Mouse (Mus musculus): ENCODE data around the gene Per2. TPM values are rescaled to one million over a fixed set of nuclear protein-coding genes. Genes with fewer than 3 reads are reported as not detected.
"Not testable (repeated sequence)": the region's sequence is repeated elsewhere in the genome, so short reads cannot be mapped to it uniquely, and the experiment has no call there.

Per2 gene
- total RNA-seq, 1 experiment = 0.58 TPM

GRCm38 (mm10) chr1:91478958-91479357, 19.8 kb upstream of the Per2 start:
- Histone ChIP-seq H3K9me3 (ENCODE audit: control insufficient read depth, insufficient read depth, low read depth, low read length) (no peaks in the 10 kb centered on the region), H3K4me3 (ENCODE audit: insufficient read depth in 1 of 2, low read depth in 1 of 2, low read length in 2 of 2, poor library complexity in 1 of 2, severe bottlenecking in 1 of 2) (no peak overlapping the region), H3K9ac (ENCODE audit: insufficient read depth, low read depth, low read length, poor library complexity, severe bottlenecking) (no peak overlapping the region), H3K4me1 (ENCODE audit: control insufficient read depth in 2 of 2, insufficient read depth in 2 of 2, low read length in 2 of 2, poor library complexity in 1 of 2) (no peaks in the 10 kb centered on the region), H3K36me3 (ENCODE audit: control insufficient read depth, insufficient read depth, low read length, poor library complexity, severe bottlenecking) (no peaks in the 10 kb centered on the region), H3K27ac (ENCODE audit: insufficient read depth, low read depth, low read length, poor library complexity, severe bottlenecking) (no peak overlapping the region)
- in situ Hi-C loops (cut with MboI; ENCODE audit: low sequenced_read_pairs in 2 of 2, unreplicated experiment in 2 of 2) = no loop called here
- no peak for TF ChIP-seq ZC3H11A (IDR thresholded peaks at IDR 0.05; ENCODE audit: borderline replicate concordance, low read depth, low read length)
- no peak for TF ChIP-seq CHD2 (IDR thresholded peaks at IDR 0.05; ENCODE audit: low read depth, low read length)
- no peak for DNase-seq (ENCODE audit: low read depth, low spot score)

DNA sequence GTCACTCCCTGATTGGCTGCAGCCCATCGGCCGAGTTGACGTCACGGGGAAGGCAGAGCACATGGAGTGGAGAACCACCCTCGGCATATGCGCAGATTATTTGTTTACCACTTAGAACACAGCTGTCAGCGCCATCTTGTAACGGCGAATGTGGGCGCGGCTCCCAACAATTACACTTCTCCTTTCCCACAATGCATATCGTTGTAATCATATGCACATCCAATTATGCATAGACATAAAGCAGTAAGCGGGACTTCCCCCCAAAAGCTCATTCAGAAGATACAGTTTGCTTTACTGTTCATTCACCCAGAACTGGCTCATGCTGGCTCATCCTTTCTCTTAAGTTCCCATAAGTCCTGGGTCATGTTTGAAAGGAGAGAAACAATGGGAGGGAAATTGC, 19.0 kb upstream of the Per2 start:
- H3K9me3 ChIP-seq (ENCODE audit: control insufficient read depth, insufficient read depth, low read depth, low read length); in situ Hi-C loops (cut with MboI; ENCODE audit: low sequenced_read_pairs in 2 of 2, unreplicated experiment in 2 of 2): not testable (repeated sequence)

DNA sequence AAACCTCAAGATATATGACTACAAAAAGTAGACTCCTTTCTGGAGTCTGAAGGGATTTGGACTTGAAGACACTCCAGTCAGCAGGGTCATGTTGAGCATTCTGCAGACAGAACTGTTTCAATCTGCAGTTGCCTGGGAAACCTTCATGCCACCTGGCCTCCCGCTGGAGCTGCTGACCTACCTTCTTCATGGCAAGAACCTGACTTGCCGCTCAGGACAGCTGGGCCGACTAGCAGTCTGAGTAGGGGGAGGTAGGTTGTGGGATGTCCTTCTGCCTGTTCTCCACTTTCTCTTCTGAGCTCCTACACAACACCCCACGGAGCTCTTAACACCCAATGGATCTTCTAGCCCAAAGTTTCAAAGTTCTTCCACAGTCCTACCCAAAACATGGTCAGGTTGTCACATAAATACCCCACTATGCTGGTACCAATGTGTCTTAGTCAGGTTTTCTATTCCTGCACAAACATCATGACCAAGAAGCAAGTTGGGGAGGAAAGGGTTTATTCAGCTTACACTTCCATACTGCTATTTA, 10.8 kb upstream of the Per2 start:
- TF ChIP-seq HCFC1 (IDR thresholded peaks at IDR 0.05; ENCODE audit: borderline replicate concordance, insufficient read depth, low read length) (no peak), MAFK (IDR thresholded peaks at IDR 0.05; ENCODE audit: insufficient read depth, low read depth, low read length) (no peak), ZNF384 (IDR thresholded peaks at IDR 0.05; ENCODE audit: low read depth, low read length) (no peak), CHD2 (IDR thresholded peaks at IDR 0.05; ENCODE audit: low read depth, low read length) (no peak), ZC3H11A (IDR thresholded peaks at IDR 0.05; ENCODE audit: borderline replicate concordance, low read depth, low read length) (no peak)
- in situ Hi-C loops (cut with MboI; ENCODE audit: low sequenced_read_pairs in 2 of 2, unreplicated experiment in 2 of 2) = no loop called here
- no peak overlapping the region for H3K27ac ChIP-seq (ENCODE audit: insufficient read depth, low read depth, low read length, poor library complexity, severe bottlenecking)
- H3K9ac ChIP-seq (ENCODE audit: insufficient read depth, low read depth, low read length, poor library complexity, severe bottlenecking) = no peak overlapping the region
- H3K9me3 ChIP-seq (ENCODE audit: control insufficient read depth, insufficient read depth, low read depth, low read length) = no peaks in the 10 kb centered on the region
- no peak for DNase-seq (ENCODE audit: low read depth, low spot score)
- no peaks in the 10 kb centered on the region for H3K4me1 ChIP-seq (ENCODE audit: control insufficient read depth in 2 of 2, insufficient read depth in 2 of 2, low read length in 2 of 2, poor library complexity in 1 of 2)
- H3K4me3 ChIP-seq (ENCODE audit: insufficient read depth in 1 of 2, low read depth in 1 of 2, low read length in 2 of 2, poor library complexity in 1 of 2, severe bottlenecking in 1 of 2) = no peak overlapping the region
- no peaks in the 10 kb centered on the region for H3K36me3 ChIP-seq (ENCODE audit: control insufficient read depth, insufficient read depth, low read length, poor library complexity, severe bottlenecking)

More for the DNA sequence above, 19.0 kb upstream of the Per2 start:
- not testable (repeated sequence) for DNase-seq (ENCODE audit: low read depth, low spot score); H3K4me3 ChIP-seq (ENCODE audit: insufficient read depth in 1 of 2, low read depth in 1 of 2, low read length in 2 of 2, poor library complexity in 1 of 2, severe bottlenecking in 1 of 2); H3K4me1 ChIP-seq (ENCODE audit: control insufficient read depth in 2 of 2, insufficient read depth in 2 of 2, low read length in 2 of 2, poor library complexity in 1 of 2); H3K36me3 ChIP-seq (ENCODE audit: control insufficient read depth, insufficient read depth, low read length, poor library complexity, severe bottlenecking); H3K27ac ChIP-seq (ENCODE audit: insufficient read depth, low read depth, low read length, poor library complexity, severe bottlenecking); H3K9ac ChIP-seq (ENCODE audit: insufficient read depth, low read depth, low read length, poor library complexity, severe bottlenecking)

GRCm38 (mm10) chr1:91466186-91466585, 7.1 kb upstream of the Per2 start:
- in situ Hi-C loops (cut with MboI; ENCODE audit: low sequenced_read_pairs in 2 of 2, unreplicated experiment in 2 of 2) = no loop called here
- Histone ChIP-seq H3K9me3 (ENCODE audit: control insufficient read depth, insufficient read depth, low read depth, low read length) (no peaks in the 10 kb centered on the region), H3K27ac (ENCODE audit: insufficient read depth, low read depth, low read length, poor library complexity, severe bottlenecking) (no peak overlapping the region), H3K9ac (ENCODE audit: insufficient read depth, low read depth, low read length, poor library complexity, severe bottlenecking) (no peak overlapping the region), H3K4me1 (ENCODE audit: control insufficient read depth in 2 of 2, insufficient read depth in 2 of 2, low read length in 2 of 2, poor library complexity in 1 of 2) (no peaks in the 10 kb centered on the region), H3K4me3 (ENCODE audit: insufficient read depth in 1 of 2, low read depth in 1 of 2, low read length in 2 of 2, poor library complexity in 1 of 2, severe bottlenecking in 1 of 2) (no peak overlapping the region), H3K36me3 (ENCODE audit: control insufficient read depth, insufficient read depth, low read length, poor library complexity, severe bottlenecking) (no peaks in the 10 kb centered on the region)
- TF ChIP-seq MAFK (IDR thresholded peaks at IDR 0.05; ENCODE audit: insufficient read depth, low read depth, low read length) (no peak), HCFC1 (IDR thresholded peaks at IDR 0.05; ENCODE audit: borderline replicate concordance, insufficient read depth, low read length) (no peak), ZC3H11A (IDR thresholded peaks at IDR 0.05; ENCODE audit: borderline replicate concordance, low read depth, low read length) (no peak), ZNF384 (IDR thresholded peaks at IDR 0.05; ENCODE audit: low read depth, low read length) (no peak), CHD2 (IDR thresholded peaks at IDR 0.05; ENCODE audit: low read depth, low read length) (no peak)
- DNase-seq (ENCODE audit: low read depth, low spot score) = no peak

- Histone ChIP-seq H3K27ac (ENCODE audit: insufficient read depth, low read depth, low read length, poor library complexity, severe bottlenecking) (no peak overlapping the region), H3K9me3 (ENCODE audit: control insufficient read depth, insufficient read depth, low read depth, low read length) (no peaks in the 10 kb centered on the region), H3K4me1 (ENCODE audit: control insufficient read depth in 2 of 2, insufficient read depth in 2 of 2, low read length in 2 of 2, poor library complexity in 1 of 2) (no peaks in the 10 kb centered on the region), H3K36me3 (ENCODE audit: control insufficient read depth, insufficient read depth, low read length, poor library complexity, severe bottlenecking) (no peaks in the 10 kb centered on the region), H3K9ac (ENCODE audit: insufficient read depth, low read depth, low read length, poor library complexity, severe bottlenecking) (no peak overlapping the region), H3K4me3 (ENCODE audit: insufficient read depth in 1 of 2, low read depth in 1 of 2, low read length in 2 of 2, poor library complexity in 1 of 2, severe bottlenecking in 1 of 2) (no peak overlapping the region)
- no peak for DNase-seq (ENCODE audit: low read depth, low spot score)
- no peak for TF ChIP-seq ZC3H11A (IDR thresholded peaks at IDR 0.05; ENCODE audit: borderline replicate concordance, low read depth, low read length)
- TF ChIP-seq HCFC1 (IDR thresholded peaks at IDR 0.05; ENCODE audit: borderline replicate concordance, insufficient read depth, low read length) = no peak
- no peak for TF ChIP-seq ZNF384 (IDR thresholded peaks at IDR 0.05; ENCODE audit: low read depth, low read length)
- TF ChIP-seq CHD2 (IDR thresholded peaks at IDR 0.05; ENCODE audit: low read depth, low read length) = no peak
- TF ChIP-seq MAFK (IDR thresholded peaks at IDR 0.05; ENCODE audit: insufficient read depth, low read depth, low read length) = no peak
- in situ Hi-C loops (cut with MboI; ENCODE audit: low sequenced_read_pairs in 2 of 2, unreplicated experiment in 2 of 2) = no loop called here
Measured at GRCm38 (mm10) chr1:91465244-91465643, 6.1 kb upstream of the Per2 start.
